Mouse (Mus musculus): ENCODE measurements around the gene Rabep1. TPM values are rescaled to one million over a fixed set of nuclear protein-coding genes. Genes with fewer than 3 reads are reported as not detected.

Gene Rabep1
- polyA plus RNA-seq, 1 experiment: 11.9 TPM

DNA sequence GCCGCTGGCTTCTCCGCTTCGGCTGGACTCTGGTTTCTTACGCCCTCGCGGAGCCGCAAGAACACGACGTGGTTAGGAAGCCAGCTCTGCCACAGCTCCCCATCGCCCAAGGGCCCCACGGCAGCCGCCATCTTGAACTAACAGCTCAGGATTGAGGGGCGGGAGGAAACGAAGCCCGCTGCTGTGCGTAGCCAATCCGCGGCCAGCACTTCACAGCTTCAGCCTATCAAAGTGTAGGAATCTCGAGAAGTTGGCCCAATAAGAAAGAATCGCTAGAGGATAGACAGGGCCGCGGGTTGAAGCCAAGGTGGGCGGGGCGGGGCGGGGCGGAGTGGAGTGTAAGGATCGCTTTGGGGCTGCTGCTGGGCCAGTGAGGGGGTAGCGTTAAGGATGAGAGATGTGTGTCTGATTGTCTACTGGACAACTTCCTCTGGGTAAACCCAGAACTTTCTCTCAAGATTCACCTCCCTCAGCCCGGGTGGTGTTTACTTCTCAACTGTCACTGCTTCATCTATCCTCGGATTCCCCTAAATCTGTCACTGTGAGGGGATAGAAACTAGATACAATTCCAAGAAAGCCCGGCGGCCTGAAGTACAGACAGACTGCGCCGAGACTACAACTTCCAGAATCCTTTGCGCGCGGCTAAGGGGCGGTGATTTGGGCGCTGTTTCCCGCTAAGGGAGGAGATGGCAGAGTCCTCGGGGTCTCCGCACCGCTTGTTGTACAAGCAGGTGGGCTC is 125.4 kb downstream of the Rabep1 start, which contains the start of the genes Nup88 and Rpain:
Gene Nup88, minus strand, starts transcription at position 153 of the 739 bp plus-strand sequence.
Gene Rpain, plus strand, starts transcription at position 393 of the 739 bp plus-strand sequence.
- peak within 1 kb of the TSS; percentile 96 for H3ac ChIP-seq (ENCODE audit: control insufficient read depth, insufficient read length, low read depth)
- H3K36me3 ChIP-seq (ENCODE audit: control insufficient read depth, insufficient read depth): peaks cover 45% of the 10 kb centered on the region
- no peaks in the 10 kb centered on the region for H3K27me3 ChIP-seq (ENCODE audit: control insufficient read depth, insufficient read depth, insufficient read length)
- peak within 1 kb of the TSS; percentile 99 for H3K4me3 ChIP-seq (ENCODE audit: insufficient read depth, poor library complexity, severe bottlenecking)
- H3K79me2 ChIP-seq (ENCODE audit: control insufficient read depth, insufficient read depth): peaks cover 45% of the 10 kb centered on the region
- H3K79me3 ChIP-seq (ENCODE audit: low read depth): peaks cover 19% of the 10 kb centered on the region
- TF ChIP-seq FOSL1 (IDR thresholded peaks at IDR 0.05; ENCODE audit: insufficient read depth, low read length, poor library complexity, severe bottlenecking): no peak
- no peak for TF ChIP-seq CEBPB (IDR thresholded peaks at IDR 0.05; ENCODE audit: low read depth)
- no peak for TF ChIP-seq MYOD1 (IDR thresholded peaks at IDR 0.05; ENCODE audit: control insufficient read depth, insufficient read length, low read depth)
- no peak for TF ChIP-seq MYOG (IDR thresholded peaks at IDR 0.05; ENCODE audit: control insufficient read depth, extremely low read depth, insufficient read length)
- no peak for TF ChIP-seq MAX (IDR thresholded peaks at IDR 0.05)
- TF ChIP-seq USF1 (IDR thresholded peaks at IDR 0.05; ENCODE audit: low read depth): no peak
- TF ChIP-seq CTCF (IDR thresholded peaks at IDR 0.05; ENCODE audit: control insufficient read depth, insufficient read depth, insufficient read length): no peak

DNA sequence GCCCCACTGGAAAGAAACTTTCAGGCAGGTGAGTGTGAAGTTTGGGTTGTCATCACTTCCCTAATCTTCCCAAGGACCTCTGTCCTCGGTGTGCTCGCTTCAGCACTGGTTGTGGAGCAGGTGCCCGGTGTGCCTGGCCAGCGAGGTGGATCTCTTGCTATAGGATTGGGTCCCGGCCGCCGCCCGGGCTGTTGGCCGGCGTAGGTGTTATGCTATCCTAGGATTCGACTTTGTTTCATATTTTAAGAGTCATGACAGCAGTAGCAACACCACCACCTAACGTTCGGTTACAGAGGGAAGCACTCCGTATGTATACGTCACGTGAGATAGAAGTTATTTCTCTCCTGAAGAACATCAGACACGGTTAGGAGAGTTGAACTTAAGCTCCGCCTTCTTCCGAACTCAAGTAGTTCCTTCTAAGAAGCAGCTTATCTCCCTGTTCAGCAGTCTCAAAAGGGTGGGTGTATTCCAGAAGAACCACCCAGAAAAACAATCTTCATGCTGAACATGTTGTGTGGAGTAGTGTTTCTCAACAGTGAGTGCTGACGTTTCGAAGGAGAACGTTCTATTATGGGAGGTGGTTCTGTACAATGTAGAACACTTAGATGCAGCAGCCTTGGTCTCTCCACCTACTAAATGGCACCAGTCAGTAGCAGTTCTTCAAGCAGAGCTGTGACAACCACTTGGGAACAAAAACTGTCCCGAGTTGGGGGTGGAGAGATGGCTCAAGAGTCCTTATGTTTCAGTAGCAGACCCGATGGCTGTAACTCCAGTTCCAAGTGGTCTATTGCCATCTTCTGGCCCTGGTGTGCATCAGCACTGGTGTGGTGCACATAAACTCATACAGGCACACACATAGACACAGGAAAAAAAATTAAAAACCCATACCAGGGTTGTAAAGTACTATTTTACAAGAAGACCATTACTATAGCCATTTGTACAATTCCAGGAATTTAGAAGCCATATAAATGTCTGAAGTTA is 126.3 kb downstream of the Rabep1 start:
- H3K27me3 ChIP-seq (ENCODE audit: control insufficient read depth, insufficient read depth, insufficient read length): no peaks in the 10 kb centered on the region
- TF ChIP-seq USF1 (IDR thresholded peaks at IDR 0.05; ENCODE audit: low read depth) (peak; percentile 68), MAX (IDR thresholded peaks at IDR 0.05) (no peak)
- H3K79me2 ChIP-seq (ENCODE audit: control insufficient read depth, insufficient read depth): peaks cover 39% of the 10 kb centered on the region
- H3ac ChIP-seq (ENCODE audit: control insufficient read depth, insufficient read length, low read depth): peak overlapping the region; percentile 45
- H3K4me3 ChIP-seq (ENCODE audit: insufficient read depth, poor library complexity, severe bottlenecking): peak overlapping the region; percentile 99
- peaks cover 45% of the 10 kb centered on the region for H3K36me3 ChIP-seq (ENCODE audit: control insufficient read depth, insufficient read depth)
- H3K79me3 ChIP-seq (ENCODE audit: low read depth): peaks cover 19% of the 10 kb centered on the region

DNA sequence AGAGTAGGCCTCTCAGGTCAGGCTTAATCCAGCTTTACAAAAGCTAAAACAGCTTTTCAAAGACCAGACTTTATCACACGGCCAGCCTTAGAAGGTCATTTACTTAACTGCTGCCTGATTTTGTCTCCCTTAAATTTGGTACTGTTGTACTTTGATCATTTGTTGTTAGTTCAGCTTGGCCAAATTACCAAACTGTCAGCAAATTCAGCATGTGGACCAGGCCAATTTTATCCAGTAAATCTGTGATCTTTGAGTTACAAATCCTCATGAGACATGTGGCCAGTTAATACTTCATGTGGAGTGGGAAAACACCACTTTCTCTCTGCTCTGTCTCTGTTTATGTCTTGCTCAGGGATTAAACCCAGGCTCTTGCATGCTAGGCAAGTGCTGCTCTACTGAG is 128.0 kb downstream of the Rabep1 start:
- Histone ChIP-seq H3K79me2 (ENCODE audit: control insufficient read depth, insufficient read depth) (peaks cover 29% of the 10 kb centered on the region), H3K79me3 (ENCODE audit: low read depth) (peaks cover 17% of the 10 kb centered on the region), H3K36me3 (ENCODE audit: control insufficient read depth, insufficient read depth) (peaks cover 53% of the 10 kb centered on the region), H3K4me3 (ENCODE audit: insufficient read depth, poor library complexity, severe bottlenecking) (no peak overlapping the region), H3ac (ENCODE audit: control insufficient read depth, insufficient read length, low read depth) (no peak overlapping the region), H3K27me3 (ENCODE audit: control insufficient read depth, insufficient read depth, insufficient read length) (no peaks in the 10 kb centered on the region)
- TF ChIP-seq MYOD1 (IDR thresholded peaks at IDR 0.05; ENCODE audit: control insufficient read depth, insufficient read length, low read depth) (no peak), CTCF (IDR thresholded peaks at IDR 0.05; ENCODE audit: control insufficient read depth, insufficient read depth, insufficient read length) (no peak), MAX (IDR thresholded peaks at IDR 0.05) (no peak), CEBPB (IDR thresholded peaks at IDR 0.05; ENCODE audit: low read depth) (no peak), FOSL1 (IDR thresholded peaks at IDR 0.05; ENCODE audit: insufficient read depth, low read length, poor library complexity, severe bottlenecking) (no peak), USF1 (IDR thresholded peaks at IDR 0.05; ENCODE audit: low read depth) (no peak)

DNA sequence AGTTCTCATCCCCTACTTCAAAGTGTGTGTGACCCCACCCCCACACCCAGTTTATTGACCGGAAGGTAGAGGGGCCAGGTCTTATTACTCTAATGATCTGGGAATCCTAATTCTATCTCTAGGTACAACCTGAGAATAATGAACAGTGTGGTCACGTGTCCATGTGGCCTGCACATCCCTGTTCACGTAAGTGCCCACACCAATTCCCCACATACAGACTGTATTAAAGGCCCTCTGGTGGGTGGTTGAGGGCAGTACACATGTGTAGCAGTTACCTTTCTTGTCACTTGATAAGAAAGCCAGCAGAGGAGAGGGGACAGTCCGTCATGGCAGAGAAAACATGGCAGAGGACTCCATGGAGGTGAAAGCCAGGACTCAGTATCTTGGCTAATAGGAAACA is 129.4 kb downstream of the Rabep1 start:
- TF ChIP-seq CEBPB (IDR thresholded peaks at IDR 0.05; ENCODE audit: low read depth) (no peak), MYOD1 (IDR thresholded peaks at IDR 0.05; ENCODE audit: control insufficient read depth, insufficient read length, low read depth) (no peak), MAX (IDR thresholded peaks at IDR 0.05) (no peak), USF1 (IDR thresholded peaks at IDR 0.05; ENCODE audit: low read depth) (peak; percentile 68), MYOG (IDR thresholded peaks at IDR 0.05; ENCODE audit: control insufficient read depth, extremely low read depth, insufficient read length) (no peak), FOSL1 (IDR thresholded peaks at IDR 0.05; ENCODE audit: insufficient read depth, low read length, poor library complexity, severe bottlenecking) (no peak), CTCF (IDR thresholded peaks at IDR 0.05; ENCODE audit: control insufficient read depth, insufficient read depth, insufficient read length) (no peak)
- Histone ChIP-seq H3K27me3 (ENCODE audit: control insufficient read depth, insufficient read depth, insufficient read length) (no peaks in the 10 kb centered on the region), H3ac (ENCODE audit: control insufficient read depth, insufficient read length, low read depth) (no peak overlapping the region), H3K36me3 (ENCODE audit: control insufficient read depth, insufficient read depth) (peaks cover 64% of the 10 kb centered on the region), H3K4me3 (ENCODE audit: insufficient read depth, poor library complexity, severe bottlenecking) (no peak overlapping the region), H3K79me3 (ENCODE audit: low read depth) (peaks cover 7% of the 10 kb centered on the region), H3K79me2 (ENCODE audit: control insufficient read depth, insufficient read depth) (peaks cover 20% of the 10 kb centered on the region)

DNA sequence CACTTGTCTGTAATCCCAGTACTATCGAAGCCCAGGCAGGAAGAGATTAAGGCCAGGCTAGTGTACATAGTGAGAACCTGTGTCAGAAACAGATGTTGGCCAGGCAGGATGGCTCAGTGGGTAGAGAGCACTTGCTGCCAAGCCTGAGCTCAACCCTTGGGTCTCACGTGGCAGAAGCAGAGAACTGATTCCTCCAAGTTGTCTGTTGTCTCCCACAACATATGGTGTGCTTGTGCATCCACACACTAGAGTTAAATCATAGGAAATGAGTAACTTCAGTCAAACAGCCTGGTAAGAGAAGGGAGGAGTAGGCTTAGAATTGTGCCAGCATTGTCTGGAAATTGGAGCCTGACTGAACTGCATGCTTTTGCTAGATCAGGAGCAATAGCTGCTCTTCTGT is 130.6 kb downstream of the Rabep1 start:
- H3K4me3 ChIP-seq (ENCODE audit: insufficient read depth, poor library complexity, severe bottlenecking): no peak overlapping the region
- peaks cover 24% of the 10 kb centered on the region for H3K79me2 ChIP-seq (ENCODE audit: control insufficient read depth, insufficient read depth)
- no peaks in the 10 kb centered on the region for H3K27me3 ChIP-seq (ENCODE audit: control insufficient read depth, insufficient read depth, insufficient read length)
- no peak for TF ChIP-seq FOSL1 (IDR thresholded peaks at IDR 0.05; ENCODE audit: insufficient read depth, low read length, poor library complexity, severe bottlenecking)
- TF ChIP-seq USF1 (IDR thresholded peaks at IDR 0.05; ENCODE audit: low read depth): no peak
- TF ChIP-seq MYOD1 (IDR thresholded peaks at IDR 0.05; ENCODE audit: control insufficient read depth, insufficient read length, low read depth): no peak
- no peak for TF ChIP-seq CEBPB (IDR thresholded peaks at IDR 0.05; ENCODE audit: low read depth)
- TF ChIP-seq CTCF (IDR thresholded peaks at IDR 0.05; ENCODE audit: control insufficient read depth, insufficient read depth, insufficient read length): no peak
- TF ChIP-seq MYOG (IDR thresholded peaks at IDR 0.05; ENCODE audit: control insufficient read depth, extremely low read depth, insufficient read length): no peak
- no peak for TF ChIP-seq MAX (IDR thresholded peaks at IDR 0.05)
- H3ac ChIP-seq (ENCODE audit: control insufficient read depth, insufficient read length, low read depth): no peak overlapping the region
- H3K36me3 ChIP-seq (ENCODE audit: control insufficient read depth, insufficient read depth): peaks cover 76% of the 10 kb centered on the region
- peaks cover 7% of the 10 kb centered on the region for H3K79me3 ChIP-seq (ENCODE audit: low read depth)
